Mouse (Mus musculus): ENCODE measurements around the gene Ccdc138.
"Not testable (repeated sequence)": the region's sequence is repeated elsewhere in the genome, so short reads cannot be mapped to it uniquely, and the experiment has no call there.

Gene Ccdc138

DNA sequence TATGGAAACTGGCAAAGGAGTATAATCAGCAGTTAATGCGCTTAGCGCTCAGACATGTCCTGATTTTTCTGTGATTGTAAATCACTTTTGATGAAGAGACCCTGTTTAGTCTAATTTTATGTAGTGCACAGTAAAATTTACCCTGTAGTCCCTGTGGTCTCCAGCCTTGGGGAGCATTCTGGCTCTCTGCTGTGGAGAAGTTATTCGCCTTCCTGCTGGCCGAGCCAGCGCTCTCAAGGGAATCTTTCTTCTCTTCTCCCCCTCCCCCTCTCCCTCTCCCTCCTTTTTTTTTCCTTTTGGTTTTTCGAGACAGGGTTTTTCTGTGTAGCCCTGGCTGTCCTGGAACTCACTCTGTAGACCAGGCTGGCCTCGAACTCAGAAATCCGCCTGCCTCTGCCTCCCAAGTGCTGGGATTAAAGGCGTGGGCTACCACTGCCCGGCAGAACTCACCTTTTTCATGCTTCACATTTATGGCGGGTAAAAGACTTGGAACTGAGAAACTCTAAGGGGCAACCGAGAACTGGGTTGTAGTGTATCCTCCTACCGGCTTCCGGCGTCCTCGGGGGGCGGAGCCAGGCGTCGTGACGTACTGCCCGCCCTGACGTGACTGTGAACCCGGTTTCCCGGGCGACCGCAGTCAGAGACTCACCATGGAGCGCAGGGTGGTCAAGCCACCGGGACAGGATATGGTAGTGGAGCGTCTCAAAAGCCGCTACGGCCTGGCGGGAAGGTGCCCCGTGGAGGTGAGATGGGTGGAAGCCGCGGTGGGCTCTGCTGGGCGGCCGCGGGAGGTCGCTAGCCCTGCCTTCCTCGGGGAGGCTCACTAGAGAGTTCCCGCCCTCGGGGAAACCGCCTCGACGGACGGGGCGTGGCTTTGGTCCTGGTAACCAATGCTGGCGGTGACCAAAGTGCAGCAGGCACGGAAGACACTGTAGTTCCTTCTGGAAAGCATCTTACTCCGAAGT lies at the start of gene Ccdc138:
TSS of gene Ccdc138 (plus strand) at position 629 of the 965 bp plus-strand sequence.
- peak; percentile 89 to 95 for DNase-seq

- DNase-seq = no peak
These were observed 46.2 kb upstream of the Ccdc138 start for GRCm38 (mm10) chr10:58451575-58451974.

DNA sequence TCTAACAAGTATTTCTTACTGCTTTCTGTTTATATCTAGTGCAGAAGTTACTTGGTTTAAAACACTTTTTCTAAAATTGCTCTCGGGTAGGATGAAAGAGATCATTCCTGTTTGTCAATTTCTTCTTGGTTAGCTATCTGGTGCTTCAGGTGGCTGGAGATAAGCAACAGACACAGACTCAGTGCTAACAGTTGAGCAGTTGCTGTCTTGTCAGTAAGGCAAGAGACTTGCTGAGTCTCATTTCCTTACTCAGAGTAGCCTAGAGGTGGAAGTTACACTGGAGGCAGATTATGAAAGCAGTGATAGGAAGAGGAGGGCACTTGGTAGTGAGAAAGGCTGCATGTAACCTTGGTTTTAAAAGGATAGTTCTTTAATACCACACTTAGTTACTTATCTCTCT lies 45.6 kb upstream of the Ccdc138 start:
- no peak for DNase-seq

GRCm38 (mm10) chr10:58459896-58460295 lies 37.9 kb upstream of the Ccdc138 start:
- no peak for DNase-seq

DNA sequence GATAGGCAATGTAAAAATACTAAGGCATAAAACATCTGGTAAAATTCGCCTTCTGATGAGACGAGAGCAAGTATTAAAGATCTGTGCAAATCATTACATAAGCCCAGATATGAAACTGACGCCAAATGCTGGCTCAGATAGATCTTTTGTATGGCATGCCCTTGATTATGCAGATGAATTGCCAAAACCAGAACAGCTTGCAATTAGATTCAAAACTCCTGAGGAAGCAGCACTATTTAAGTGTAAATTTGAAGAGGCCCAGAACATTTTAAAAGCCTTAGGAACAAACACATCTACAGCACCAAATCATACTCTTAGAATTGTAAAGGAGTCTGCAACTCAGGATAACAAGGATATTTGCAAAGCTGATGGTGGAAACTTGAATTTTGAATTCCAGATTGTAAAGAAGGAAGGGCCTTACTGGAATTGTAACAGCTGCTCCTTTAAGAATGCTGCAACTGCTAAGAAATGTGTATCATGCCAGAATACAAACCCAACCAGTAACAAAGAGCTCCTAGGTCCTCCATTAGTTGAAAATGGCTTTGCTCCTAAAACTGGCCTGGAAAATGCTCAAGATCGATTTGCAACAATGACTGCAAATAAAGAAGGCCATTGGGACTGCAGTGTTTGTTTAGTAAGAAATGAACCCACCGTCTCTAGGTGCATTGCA lies 20.5 kb upstream of the Ccdc138 start:
- DNase-seq = no peak

- no peak for DNase-seq
These were observed 19.6 kb upstream of the Ccdc138 start for GRCm38 (mm10) chr10:58478071-58478578.

DNA sequence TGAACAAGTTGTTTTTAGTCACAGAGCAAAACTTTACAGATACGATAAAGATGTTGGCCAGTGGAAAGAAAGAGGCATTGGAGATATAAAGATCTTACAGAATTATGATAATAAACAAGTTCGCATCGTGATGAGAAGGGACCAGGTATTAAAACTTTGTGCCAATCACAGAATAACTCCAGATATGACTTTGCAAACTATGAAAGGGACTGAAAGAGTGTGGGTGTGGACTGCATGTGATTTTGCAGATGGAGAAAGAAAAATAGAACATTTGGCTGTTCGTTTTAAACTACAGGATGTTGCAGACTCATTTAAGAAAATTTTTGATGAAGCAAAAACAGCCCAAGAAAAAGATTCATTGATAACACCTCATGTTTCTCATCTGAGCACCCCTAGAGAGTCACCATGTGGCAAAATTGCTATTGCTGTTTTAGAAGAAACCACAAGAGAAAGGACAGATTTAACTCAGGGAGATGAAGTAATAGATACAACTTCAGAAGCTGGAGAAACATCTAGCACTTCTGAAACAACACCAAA lies 17.7 kb upstream of the Ccdc138 start:
- DNase-seq = no peak

- DNase-seq = no peak
These were observed 6.7 kb upstream of the Ccdc138 start for GRCm38 (mm10) chr10:58491031-58491430.

DNA sequence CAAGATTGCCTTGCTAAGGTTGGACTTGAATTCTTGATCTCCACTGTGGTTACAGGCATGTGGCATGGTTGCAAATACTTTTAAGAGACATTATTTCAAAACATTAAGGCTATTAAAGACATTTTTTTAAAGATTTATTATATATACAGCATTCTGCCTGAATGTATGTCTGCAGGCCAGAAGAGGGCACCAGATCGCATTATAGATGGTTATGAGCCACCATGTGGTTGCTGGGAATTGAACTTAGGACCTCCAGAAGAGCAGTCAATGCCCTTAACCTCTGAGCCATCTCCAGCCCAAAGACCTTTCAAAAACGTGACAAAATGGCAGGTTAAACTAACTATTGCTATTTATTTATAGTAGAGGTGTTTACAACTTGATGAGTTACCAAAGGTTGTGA lies 2.1 kb upstream of the Ccdc138 start:
- DNase-seq = no peak

- DNase-seq = no peak
These were observed 1.0 kb upstream of the Ccdc138 start for GRCm38 (mm10) chr10:58496732-58497131.

DNA sequence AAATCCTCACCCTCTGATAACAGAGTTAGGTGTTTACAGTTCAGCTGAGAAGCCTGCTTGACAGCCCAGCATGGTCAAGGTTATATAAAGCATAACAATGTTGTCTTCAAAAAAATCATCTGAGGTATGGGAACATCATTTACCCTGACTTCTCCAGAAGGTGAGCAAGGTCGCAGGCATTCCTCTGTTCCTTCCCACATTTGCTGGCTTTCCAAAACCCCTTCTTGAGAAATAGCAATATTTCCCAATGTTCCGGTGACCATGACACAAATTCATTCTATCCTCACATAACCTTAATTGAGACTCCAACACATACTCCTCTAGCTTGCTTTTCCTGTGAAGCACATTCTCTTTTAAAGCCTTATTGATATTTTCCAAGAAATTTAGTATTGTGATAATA lies 768 bp downstream of the Ccdc138 start:
- no peak for DNase-seq

DNA sequence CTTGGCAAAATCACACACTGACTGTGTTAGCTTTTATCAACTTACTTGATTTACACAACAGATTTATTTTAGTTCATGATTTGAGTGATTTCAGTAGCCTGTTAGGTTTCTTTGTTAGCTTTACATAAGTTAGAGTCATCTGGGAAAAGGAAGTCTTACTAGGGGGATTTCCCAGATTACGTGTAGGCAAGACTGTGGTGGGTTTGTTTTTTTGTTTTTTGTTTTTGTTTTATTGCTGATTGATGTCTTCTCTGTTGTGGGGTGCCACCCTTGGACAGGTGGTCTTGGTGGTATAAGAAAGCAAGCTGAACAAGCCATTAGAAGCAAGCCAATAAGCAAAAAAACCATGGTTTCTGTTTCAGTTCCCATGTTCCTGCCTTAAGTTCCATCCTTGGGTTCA lies 31.6 kb downstream of the Ccdc138 start:
- DNase-seq = no peak

- DNase-seq = no peak
These were observed 33.4 kb downstream of the Ccdc138 start for GRCm38 (mm10) chr10:58530896-58531790.

DNA sequence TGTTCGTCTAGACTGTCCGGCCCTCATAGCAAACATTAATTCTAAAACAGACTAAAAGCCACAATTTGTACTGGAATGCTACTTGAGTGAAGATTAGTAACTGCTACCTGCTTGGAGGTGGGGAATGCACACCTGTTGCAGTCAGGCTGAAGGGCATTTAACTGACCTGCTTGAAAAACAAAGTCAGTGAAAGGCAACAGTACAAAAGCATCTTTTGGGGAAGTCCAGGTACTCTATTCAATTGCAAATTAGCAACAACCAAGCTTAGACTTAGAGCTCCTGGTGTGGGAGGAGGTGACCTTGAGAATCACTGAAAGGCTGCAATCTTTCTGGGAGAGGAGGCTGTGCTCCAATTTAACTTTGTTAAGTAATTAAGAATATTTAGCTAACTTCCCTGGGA lies 34.4 kb downstream of the Ccdc138 start:
- DNase-seq = no peak

DNA sequence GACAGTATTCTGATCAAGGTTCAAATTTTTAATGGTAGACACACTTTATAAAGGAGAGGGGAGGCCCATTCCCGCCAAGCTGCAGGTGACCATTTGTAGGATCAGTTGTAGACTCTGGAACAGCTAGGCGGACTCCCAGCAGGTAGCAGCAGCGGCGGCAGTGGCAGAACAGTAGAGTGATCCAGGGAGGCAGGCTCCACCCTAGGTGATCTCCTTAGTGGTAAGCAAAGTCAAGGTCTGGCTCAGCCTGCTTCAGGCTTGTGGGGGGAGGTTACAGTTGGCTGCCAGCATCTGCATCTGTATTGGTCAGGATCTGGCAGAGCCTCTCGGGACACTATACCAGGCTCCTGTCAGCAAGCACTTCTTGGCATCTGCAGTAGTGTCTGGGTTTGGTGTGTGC lies 38.5 kb downstream of the Ccdc138 start:
- DNase-seq = not testable (repeated sequence)

DNA sequence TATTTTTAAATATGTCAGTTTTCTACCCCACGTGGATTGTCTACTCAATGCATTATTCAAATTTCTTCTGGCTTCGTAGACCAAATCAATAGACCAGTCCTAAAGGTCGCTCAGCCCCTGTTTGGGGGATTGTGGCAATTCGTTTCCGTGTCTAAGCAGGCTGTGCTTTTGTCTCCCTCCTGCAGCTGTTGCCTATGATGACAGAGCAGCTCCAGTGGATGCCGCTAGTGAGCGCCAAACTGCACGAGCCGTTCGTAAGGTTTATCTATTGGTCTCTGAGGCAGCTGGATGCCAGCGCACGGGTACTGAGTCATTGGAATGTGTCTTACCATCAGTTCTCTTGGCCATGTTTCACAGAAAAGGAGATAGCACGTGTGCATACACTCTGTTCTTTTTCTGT lies 42.9 kb downstream of the Ccdc138 start:
- DNase-seq = no peak

DNA sequence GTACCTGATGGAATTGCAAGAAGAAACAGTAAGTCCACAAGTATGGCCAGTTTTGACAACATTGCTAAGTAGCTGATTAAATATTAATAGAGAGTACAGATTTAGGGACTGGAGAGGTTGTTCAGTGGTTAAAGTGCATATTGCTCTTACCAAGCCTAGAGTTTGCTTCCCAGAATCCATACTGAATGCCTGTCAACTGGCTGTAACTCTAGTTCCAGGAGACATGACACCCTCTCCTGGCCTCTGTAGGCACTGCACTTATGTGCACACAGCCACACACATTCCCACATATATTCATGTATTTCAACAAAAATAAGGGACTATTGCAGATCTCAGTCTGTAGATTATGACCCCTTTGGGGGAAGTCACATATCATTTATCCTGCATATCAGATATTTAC lies 51.0 kb downstream of the Ccdc138 start:
- no peak for DNase-seq

DNA sequence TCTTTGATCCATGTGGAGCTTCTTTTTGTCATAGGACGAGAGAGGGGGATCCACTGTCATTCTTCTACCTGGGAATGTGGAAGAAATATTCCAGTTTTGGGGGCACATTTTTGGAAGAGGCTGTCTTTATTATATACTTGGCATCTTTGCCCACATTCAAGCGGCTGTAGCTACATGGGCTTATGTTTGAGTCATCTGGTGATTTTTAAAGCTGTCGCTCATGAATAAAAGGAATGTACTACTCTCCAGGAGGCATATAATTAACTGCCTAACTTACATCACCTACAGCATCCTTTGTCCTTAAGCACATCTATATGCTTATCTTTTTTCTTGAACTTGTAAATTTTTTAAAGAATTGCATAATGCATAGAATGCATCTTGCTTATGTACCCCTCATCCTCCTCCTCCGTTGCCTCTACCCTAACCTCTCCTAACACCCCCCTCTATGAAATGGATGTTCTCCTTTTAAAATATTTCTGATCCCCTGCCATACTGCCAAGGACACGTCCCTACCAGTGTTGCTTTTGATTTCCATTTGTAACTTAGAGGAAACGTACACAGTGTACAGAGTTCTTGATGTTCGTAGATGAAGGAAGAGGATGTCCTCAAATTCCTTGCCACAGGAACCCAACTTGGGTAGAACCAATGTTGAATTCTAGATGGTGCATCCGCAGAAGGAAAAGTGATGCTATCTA lies 57.1 kb downstream of the Ccdc138 start:
- DNase-seq = no peak

DNA sequence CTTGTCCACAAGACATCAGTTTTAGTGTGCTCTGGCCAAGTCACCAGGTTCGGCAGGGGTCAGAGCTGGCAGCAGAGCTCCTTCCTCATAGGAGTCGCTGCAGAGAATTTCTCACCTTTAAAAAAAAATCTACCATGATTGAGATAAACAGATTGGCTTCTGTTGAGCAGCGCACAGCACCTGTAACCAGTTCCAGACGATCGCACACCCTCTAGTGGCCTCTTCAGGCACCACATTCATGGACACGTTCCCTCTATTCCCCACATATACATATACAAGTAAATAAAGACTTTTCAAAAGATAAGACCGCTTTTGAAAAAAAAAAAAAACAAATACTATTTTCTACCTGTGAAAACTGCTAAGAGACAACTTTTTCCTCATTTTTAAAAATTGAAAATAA lies 61.4 kb downstream of the Ccdc138 start:
- peak in 1 of 2 experiments; percentile 37 for DNase-seq

DNA sequence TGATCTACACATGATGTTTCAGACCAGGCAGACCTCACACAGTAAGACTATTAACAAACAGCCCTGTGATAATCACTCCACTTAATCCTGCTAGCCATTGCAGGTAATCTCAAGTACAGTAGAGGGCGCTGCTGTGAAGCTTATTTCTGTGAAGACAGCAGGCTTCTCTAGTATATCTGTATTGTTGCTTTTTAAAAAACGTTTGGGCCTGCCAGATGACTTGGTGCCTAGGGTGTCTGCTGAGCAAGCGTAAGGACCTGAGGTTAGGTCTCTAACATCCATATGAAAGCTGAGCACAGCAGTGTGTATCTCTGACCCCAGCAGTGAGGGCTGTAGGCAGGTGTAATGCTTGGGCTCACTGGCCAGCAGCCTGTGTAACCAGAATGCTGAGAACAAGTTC lies 62.2 kb downstream of the Ccdc138 start:
- no peak for DNase-seq

DNA sequence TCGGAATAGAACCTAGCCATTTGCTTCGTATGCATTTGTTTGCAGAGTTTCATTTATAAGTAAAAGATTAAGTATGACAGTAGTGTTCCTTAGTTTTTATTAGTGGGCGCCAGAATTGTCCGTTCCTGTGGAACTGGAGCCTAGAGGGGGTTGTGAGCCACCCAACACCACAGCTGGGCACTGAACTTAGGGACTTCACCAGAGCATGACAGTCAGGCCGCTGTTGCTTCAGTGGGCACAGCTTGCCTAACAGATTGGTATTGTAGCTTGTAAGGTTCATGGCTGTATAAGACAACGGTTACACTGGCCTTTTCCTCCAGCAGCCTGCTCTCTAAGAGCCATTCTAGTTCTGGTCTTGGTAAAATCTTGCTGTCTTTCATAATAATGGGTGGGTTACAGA lies 62.8 kb downstream of the Ccdc138 start:
- DNase-seq = no peak
